Mouse (Mus musculus): Measurements from ENCODE around the gene 2610301B20Rik. TPM values are rescaled to one million over a fixed set of nuclear protein-coding genes. Genes with fewer than 3 reads are reported as not detected.
A peak's percentile ranks its signal among the peaks of the same experiment; 100 is the strongest.

The 2610301B20Rik gene
- polyA plus RNA-seq, 1 experiment = 7.5 TPM

DNA sequence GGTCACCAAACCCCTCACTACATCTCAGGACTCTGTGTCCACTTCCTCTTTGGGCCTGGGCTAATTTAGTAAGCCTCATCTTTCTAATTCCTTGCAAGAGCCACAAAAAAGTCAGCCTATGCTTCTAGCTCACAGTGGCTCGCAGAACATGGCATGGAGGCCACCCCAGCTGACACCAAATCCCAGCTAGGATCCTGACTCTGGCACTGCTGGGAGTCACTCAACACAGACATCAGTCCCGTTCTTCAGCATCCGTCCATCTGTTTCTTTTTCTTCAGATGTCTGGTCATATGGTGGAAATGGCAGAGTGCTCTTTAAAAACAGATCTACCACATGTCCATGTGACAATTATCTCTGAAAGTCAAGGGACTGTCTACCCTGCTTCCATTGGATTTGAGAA is 45.2 kb downstream of the 2610301B20Rik start:
- Histone ChIP-seq H3K27ac (ENCODE audit: insufficient read depth, low read depth, low read length) (no peak overlapping the region), H3K4me3 (ENCODE audit: insufficient read depth, low read length) (no peak overlapping the region), H3K4me1 (ENCODE audit: control insufficient read depth, insufficient read depth, low read length) (peaks cover 49% of the 10 kb centered on the region)
- TF ChIP-seq CTCF (IDR thresholded peaks at IDR 0.05; ENCODE audit: low read depth, low read length) (no peak), POLR2A (IDR thresholded peaks at IDR 0.05; ENCODE audit: borderline replicate concordance, low read depth, low read length) (no peak)

DNA sequence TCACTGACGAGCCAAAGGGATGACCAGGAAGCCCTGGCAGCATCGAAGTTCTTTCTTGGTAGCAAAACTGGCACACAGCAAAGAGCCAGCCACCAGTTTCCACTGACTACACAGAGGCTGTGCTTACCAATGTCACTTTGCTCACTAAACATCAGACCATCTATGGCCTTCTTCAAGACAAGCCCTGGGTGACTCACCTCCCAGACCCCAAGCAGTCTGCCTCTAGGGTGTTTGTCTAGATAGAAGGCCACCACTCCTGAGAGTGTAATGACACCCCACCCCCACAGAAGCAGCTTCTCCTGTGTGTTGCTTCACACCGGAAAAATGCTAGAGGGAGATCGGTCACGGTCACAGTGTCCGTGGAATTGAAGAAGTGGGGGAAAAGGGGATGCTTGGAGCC is 45.7 kb downstream of the 2610301B20Rik start:
- no peak for TF ChIP-seq CTCF (IDR thresholded peaks at IDR 0.05; ENCODE audit: low read depth, low read length)
- TF ChIP-seq POLR2A (IDR thresholded peaks at IDR 0.05; ENCODE audit: borderline replicate concordance, low read depth, low read length) = no peak
- Histone ChIP-seq H3K27ac (ENCODE audit: insufficient read depth, low read depth, low read length) (no peak overlapping the region), H3K4me3 (ENCODE audit: insufficient read depth, low read length) (no peak overlapping the region), H3K4me1 (ENCODE audit: control insufficient read depth, insufficient read depth, low read length) (peaks cover 45% of the 10 kb centered on the region)

GRCm38 (mm10) chr4:10920622-10921021 is 46.3 kb downstream of the 2610301B20Rik start:
- H3K4me1 ChIP-seq (ENCODE audit: control insufficient read depth, insufficient read depth, low read length) = peaks cover 45% of the 10 kb centered on the region
- no peak for TF ChIP-seq POLR2A (IDR thresholded peaks at IDR 0.05; ENCODE audit: borderline replicate concordance, low read depth, low read length)
- TF ChIP-seq CTCF (IDR thresholded peaks at IDR 0.05; ENCODE audit: low read depth, low read length) = no peak
- H3K4me3 ChIP-seq (ENCODE audit: insufficient read depth, low read length) = no peak overlapping the region
- no peak overlapping the region for H3K27ac ChIP-seq (ENCODE audit: insufficient read depth, low read depth, low read length)

DNA sequence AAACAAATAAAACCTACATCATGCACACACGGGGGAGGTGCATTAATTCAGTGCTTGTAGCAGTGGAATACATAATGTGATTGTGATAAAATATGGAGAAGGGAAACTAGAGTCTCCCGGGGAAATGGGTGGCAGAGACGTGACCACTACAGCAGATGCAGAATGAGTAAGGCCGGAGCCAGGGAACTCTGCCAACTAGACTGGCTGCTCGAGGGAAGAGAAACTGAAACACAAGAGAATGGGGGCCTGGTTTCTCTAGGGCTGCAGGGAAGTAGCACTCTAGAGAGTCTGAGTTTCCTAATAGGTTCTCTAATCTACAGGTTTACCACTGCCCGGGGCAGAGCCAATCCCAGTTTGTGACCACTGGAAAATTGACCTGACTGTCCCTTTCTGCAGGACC is 48.9 kb downstream of the 2610301B20Rik start:
- H3K4me3 ChIP-seq (ENCODE audit: insufficient read depth, low read length) = no peak overlapping the region
- peaks cover 53% of the 10 kb centered on the region for H3K4me1 ChIP-seq (ENCODE audit: control insufficient read depth, insufficient read depth, low read length)
- TF ChIP-seq POLR2A (IDR thresholded peaks at IDR 0.05; ENCODE audit: borderline replicate concordance, low read depth, low read length) = no peak
- TF ChIP-seq CTCF (IDR thresholded peaks at IDR 0.05; ENCODE audit: low read depth, low read length) = no peak
- H3K27ac ChIP-seq (ENCODE audit: insufficient read depth, low read depth, low read length) = peak overlapping the region; percentile 88

DNA sequence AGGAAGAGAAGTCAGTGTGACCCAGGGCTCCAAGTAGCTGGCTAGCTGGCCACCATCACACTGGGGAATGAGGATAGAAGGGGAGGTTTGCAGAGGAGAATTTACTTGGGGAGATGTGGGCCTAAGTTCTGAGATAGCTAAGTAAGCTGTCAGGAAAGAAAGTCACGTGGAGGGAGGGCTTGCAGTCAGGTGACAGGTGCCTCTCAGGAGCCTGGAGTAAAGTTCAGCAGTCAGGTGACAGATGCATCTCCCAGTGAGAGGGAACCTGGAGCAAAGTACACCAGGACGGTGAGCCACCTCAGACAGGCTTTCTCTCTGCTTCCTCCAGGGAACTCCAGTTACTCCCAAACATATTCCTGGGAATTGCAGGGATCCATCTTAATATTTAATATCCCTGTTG is 49.8 kb downstream of the 2610301B20Rik start:
- TF ChIP-seq CTCF (IDR thresholded peaks at IDR 0.05; ENCODE audit: low read depth, low read length) (no peak), POLR2A (IDR thresholded peaks at IDR 0.05; ENCODE audit: borderline replicate concordance, low read depth, low read length) (no peak)
- Histone ChIP-seq H3K27ac (ENCODE audit: insufficient read depth, low read depth, low read length) (peak overlapping the region; percentile 88), H3K4me1 (ENCODE audit: control insufficient read depth, insufficient read depth, low read length) (peaks cover 43% of the 10 kb centered on the region), H3K4me3 (ENCODE audit: insufficient read depth, low read length) (no peak overlapping the region)

- no peak overlapping the region for H3K27ac ChIP-seq (ENCODE audit: insufficient read depth, low read depth, low read length)
- no peak overlapping the region for H3K4me3 ChIP-seq (ENCODE audit: insufficient read depth, low read length)
- H3K4me1 ChIP-seq (ENCODE audit: control insufficient read depth, insufficient read depth, low read length) = peaks cover 39% of the 10 kb centered on the region
- TF ChIP-seq POLR2A (IDR thresholded peaks at IDR 0.05; ENCODE audit: borderline replicate concordance, low read depth, low read length) (no peak), CTCF (IDR thresholded peaks at IDR 0.05; ENCODE audit: low read depth, low read length) (no peak)
Measured at GRCm38 (mm10) chr4:10924541-10924940, 50.2 kb downstream of the 2610301B20Rik start.

DNA sequence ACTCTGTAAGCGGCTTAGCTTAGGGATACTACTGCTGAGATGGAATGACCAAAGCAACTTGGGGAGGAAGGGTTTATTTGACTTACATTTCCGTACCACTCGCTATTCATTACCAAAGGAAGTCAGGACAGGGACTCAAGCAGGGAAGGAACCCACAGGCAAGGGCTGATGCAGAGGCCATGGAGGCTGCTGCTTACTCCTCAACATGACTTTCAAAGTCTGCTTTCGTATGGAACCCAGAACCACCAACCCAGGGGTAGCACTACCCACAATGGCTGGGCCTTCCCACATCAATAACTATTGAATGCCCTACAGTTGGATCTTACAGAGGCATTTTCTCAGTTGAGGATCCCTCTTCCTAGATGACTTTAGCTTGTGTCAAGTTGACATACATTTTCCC is 52.1 kb downstream of the 2610301B20Rik start:
- TF ChIP-seq POLR2A (IDR thresholded peaks at IDR 0.05; ENCODE audit: borderline replicate concordance, low read depth, low read length) (no peak), CTCF (IDR thresholded peaks at IDR 0.05; ENCODE audit: low read depth, low read length) (no peak)
- H3K4me3 ChIP-seq (ENCODE audit: insufficient read depth, low read length) = no peak overlapping the region
- H3K4me1 ChIP-seq (ENCODE audit: control insufficient read depth, insufficient read depth, low read length) = peaks cover 31% of the 10 kb centered on the region
- H3K27ac ChIP-seq (ENCODE audit: insufficient read depth, low read depth, low read length) = no peak overlapping the region

GRCm38 (mm10) chr4:10928158-10928557 is 53.9 kb downstream of the 2610301B20Rik start:
- no peak overlapping the region for H3K27ac ChIP-seq (ENCODE audit: insufficient read depth, low read depth, low read length)
- TF ChIP-seq CTCF (IDR thresholded peaks at IDR 0.05; ENCODE audit: low read depth, low read length) (no peak), POLR2A (IDR thresholded peaks at IDR 0.05; ENCODE audit: borderline replicate concordance, low read depth, low read length) (no peak)
- H3K4me1 ChIP-seq (ENCODE audit: control insufficient read depth, insufficient read depth, low read length) = peaks cover 22% of the 10 kb centered on the region
- no peak overlapping the region for H3K4me3 ChIP-seq (ENCODE audit: insufficient read depth, low read length)

DNA sequence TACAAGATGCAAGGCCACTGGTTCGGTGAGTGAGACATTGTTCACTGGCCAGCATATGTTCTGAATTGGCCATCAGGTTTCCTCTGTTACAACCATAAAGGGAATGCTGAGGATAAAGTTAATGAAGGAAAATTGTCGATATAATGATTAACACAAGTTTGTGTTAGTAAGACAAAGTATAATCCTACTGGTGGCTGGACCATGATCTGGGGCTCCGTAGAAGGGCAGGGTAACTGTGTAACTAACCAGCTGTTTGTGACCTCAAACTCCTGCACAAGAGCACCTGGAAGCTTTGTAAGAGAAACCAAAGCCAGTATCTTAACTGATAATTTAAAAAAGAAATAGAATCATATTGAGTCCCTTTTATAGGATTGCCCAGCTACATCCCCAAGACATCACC is 55.4 kb downstream of the 2610301B20Rik start:
- no peak for TF ChIP-seq POLR2A (IDR thresholded peaks at IDR 0.05; ENCODE audit: borderline replicate concordance, low read depth, low read length)
- TF ChIP-seq CTCF (IDR thresholded peaks at IDR 0.05; ENCODE audit: low read depth, low read length) = no peak
- Histone ChIP-seq H3K4me3 (ENCODE audit: insufficient read depth, low read length) (no peak overlapping the region), H3K27ac (ENCODE audit: insufficient read depth, low read depth, low read length) (no peak overlapping the region), H3K4me1 (ENCODE audit: control insufficient read depth, insufficient read depth, low read length) (peaks cover 13% of the 10 kb centered on the region)

- TF ChIP-seq CTCF (IDR thresholded peaks at IDR 0.05; ENCODE audit: low read depth, low read length) = no peak
- no peak for TF ChIP-seq POLR2A (IDR thresholded peaks at IDR 0.05; ENCODE audit: borderline replicate concordance, low read depth, low read length)
- Histone ChIP-seq H3K27ac (ENCODE audit: insufficient read depth, low read depth, low read length) (no peak overlapping the region), H3K4me1 (ENCODE audit: control insufficient read depth, insufficient read depth, low read length) (peaks cover 8% of the 10 kb centered on the region), H3K4me3 (ENCODE audit: insufficient read depth, low read length) (no peak overlapping the region)
Measured at GRCm38 (mm10) chr4:10931040-10931439, 56.7 kb downstream of the 2610301B20Rik start.
